Mouse (Mus musculus) brain, embryonic 14.5 days (tissue): ENCODE measurements around the gene Vmn1r207-ps.

ENCODE experiments used
- CTCF ChIP-seq: fragments of 200-500 bp; IDR thresholded peaks from 2 replicates; pipeline ENCODE4 v1.5.1; 2012; ENCODE audit warnings: inconsistent platforms, mild to moderate bottlenecking, moderate library complexity, borderline replicate concordance; ENCODE audit not compliant: insufficient read depth, insufficient read length; ENCODE audit errors: extremely low read depth
- POLR2A ChIP-seq: fragments of 200-500 bp; IDR thresholded peaks from 2 replicates; pipeline ENCODE4 v1.6.1; 2012; ENCODE audit warnings: mild to moderate bottlenecking, inconsistent platforms, borderline replicate concordance; ENCODE audit not compliant: poor library complexity, insufficient read depth, insufficient read length, severe bottlenecking; ENCODE audit errors: extremely low read depth

DNA sequence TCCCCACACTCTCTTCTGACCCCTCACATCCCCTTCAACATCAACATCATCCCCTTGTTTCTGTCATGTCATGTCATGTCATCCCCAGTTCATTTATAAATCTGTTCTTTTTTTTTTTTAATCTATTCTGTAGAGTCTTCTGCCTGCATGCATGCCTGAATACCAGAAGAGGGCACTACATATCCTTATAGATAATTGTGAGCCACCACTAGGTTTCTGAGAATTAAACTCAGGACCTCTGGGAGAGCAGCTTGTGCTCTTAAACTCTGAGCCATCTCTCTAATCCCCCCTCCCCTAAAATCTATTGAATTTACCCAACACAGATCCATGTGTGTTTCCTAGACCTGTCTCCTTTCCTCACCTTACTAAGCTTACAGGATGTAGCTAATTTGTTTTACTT lies 18.1 kb upstream of the Vmn1r207-ps start:
- TF ChIP-seq CTCF (peak; percentile 19; the same call in 1 of the 2 replicates), POLR2A (no peak)
